In the genomic region with DNA sequence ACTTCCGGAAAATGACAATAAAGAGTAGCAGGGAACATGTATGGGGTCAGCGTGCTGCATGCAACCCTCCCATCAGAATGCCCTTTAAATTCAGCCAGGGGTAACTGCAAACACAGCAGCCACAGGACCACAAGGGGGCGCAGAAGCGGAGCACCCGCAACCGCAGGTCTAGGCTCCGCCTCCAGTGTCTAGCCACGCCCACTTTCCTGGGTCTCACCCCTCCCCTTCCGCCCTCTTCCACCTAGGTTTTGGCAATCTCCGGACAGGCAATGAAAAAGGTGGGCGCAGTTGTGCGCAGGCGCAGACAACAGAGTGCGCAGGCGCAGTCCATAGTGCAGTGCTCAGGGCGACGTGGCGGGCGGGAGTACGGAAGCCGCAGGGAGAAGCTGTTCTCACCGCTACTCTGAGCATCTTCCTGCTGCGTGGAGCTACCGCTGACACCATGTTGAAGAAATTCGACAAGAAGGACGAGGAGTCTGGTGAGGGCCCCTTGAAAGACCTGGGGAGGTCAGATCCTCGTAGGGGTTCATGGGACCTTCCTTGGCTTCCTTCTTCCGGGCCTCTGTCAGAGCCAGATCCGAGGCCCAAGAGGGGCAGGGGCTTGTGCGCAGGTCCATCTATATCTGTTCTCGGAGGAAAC, we compare ENCODE assay signal across 8 mouse cellular contexts. TPM values are rescaled to one million over a fixed set of nuclear protein-coding genes. Genes with fewer than 3 reads are reported as not detected.
DNase-seq lines count a peak whose midpoint lies in the region; ATAC-seq lines count a peak whose summit lies in the region.

A gene (plus strand): TSS at position 221 of the 640 bp plus-strand sequence.

- DNase-seq in adrenal gland, adult (ENCODE audit: inconsistent age in 2 of 2, low spot score in 1 of 2), result peak; percentile 100
- DNase-seq in embryo, embryonic 10.5 days (ENCODE audit: low spot score), result peak; percentile 100
- peak; percentile 99 for DNase-seq in gastrocnemius, postnatal 14 days
- DNase-seq in left cerebral cortex, postnatal 10 days (ENCODE audit: extremely low spot score in 1 of 2, low spot score in 2 of 2), result peak; percentile 99
- DNase-seq in right cerebral cortex, postnatal 25 days, result peak; percentile 100
- peak; percentile 99 to 100 for DNase-seq in urinary bladder, postnatal 4 days (ENCODE audit: low spot score in 2 of 2)

- intact Hi-C loops in gastrocnemius, postnatal 14 days (cut with DNase I; ENCODE audit: low total_unique reads), result no loop called here
- intact Hi-C loops in left cerebral cortex, postnatal 10 days (cut with DNase I), result no loop called here

- ATAC-seq in inflammation-experienced regulatory T-cells, adult 6 months, result peak; percentile 91
- peak; percentile 92 for ATAC-seq in megakaryocyte-erythroid progenitor cell, adult 5-6 weeks (replicated peaks; ENCODE audit: low FRiP score, low TSS enrichment, poor library complexity, severe bottlenecking)

RNA-seq across cellular contexts. Expression of the gene that starts here (rescaled TPM):
- total RNA-seq in gastrocnemius, postnatal 14 days (2021), result 10 to 100 TPM; 39.1 to 44.7 TPM
- 100 to 1,000 TPM in 1 of 3 experiments, 10 to 100 TPM in 2; 63.1 to 108 (median 84.1) TPM for polyA plus RNA-seq in inflammation-experienced regulatory T-cells, adult 6 months (2017; shearing (Covaris generic))
- 100 to 1,000 TPM; 183 to 198 TPM for total RNA-seq in left cerebral cortex, postnatal 10 days (2021)
- total RNA-seq in megakaryocyte-erythroid progenitor cell, adult 5-6 weeks (2014; fragmentation: Nextera tagmentation), result 76.8 and 84.9 TPM in 2 replicates
- total RNA-seq in megakaryocyte-erythroid progenitor cell, adult 5-6 weeks (2017), result 53.1 and 63.4 TPM in 2 replicates

Comparison
In these comparisons a context has a peak if more than half of its experiments do, and no peak if none do; other contexts are left out.
1. Peak in every context shown above with its lines: DNase-seq and ATAC-seq.